Comparison of ENCODE assay signal across 8 mouse cellular contexts in genomic region chr2:26603720-26604671, GRCm38 (mm10). TPM values are rescaled to one million over a fixed set of nuclear protein-coding genes. Genes with fewer than 3 reads are reported as not detected.
A peak's percentile ranks its signal among the peaks of the same experiment; 100 is the strongest.
DNase-seq lines count a peak whose midpoint lies in the region; ATAC-seq lines count a peak whose summit lies in the region.

TSS of gene Agpat2 (minus strand) at chr2:26604417.

- WGBS in forebrain, embryonic 13.5 days, result under 1% methylated on average over 68 of the region's 103 CpGs

- no peaks in the 10 kb centered on the region for H3K9me3 ChIP-seq in forebrain, embryonic 13.5 days (replicated peaks)

- peak; percentile 75 for ATAC-seq in CD4-positive, CD25-positive, alpha-beta regulatory T cell, adult 4 months
- ATAC-seq in forebrain, embryonic 13.5 days, result peak; percentile 80
- ATAC-seq in megakaryocyte, adult 5-6 weeks (ENCODE audit: poor library complexity, severe bottlenecking), result peak; percentile 70

- peak within 1 kb of the TSS; percentile 63 for H3K9ac ChIP-seq in forebrain, embryonic 13.5 days

- peak within 1 kb of the TSS; percentile 76 for H3K4me2 ChIP-seq in forebrain, embryonic 13.5 days

- H3K4me1 ChIP-seq in forebrain, embryonic 13.5 days, result peaks cover 20% of the 10 kb centered on the region

- peak; percentile 95 for DNase-seq in adrenal gland, postnatal 10 days
- peak; percentile 86 for DNase-seq in heart, postnatal 4 days
- peak; percentile 60 to 65 for DNase-seq in layer of hippocampus, postnatal 10 days (ENCODE audit: low spot score in 2 of 2)
- DNase-seq in right cerebral cortex, postnatal 14 days, result peak; percentile 53
- peak; percentile 72 for DNase-seq in yolk sac, embryonic 10.5 days (ENCODE audit: low spot score)

- H3K36me3 ChIP-seq in forebrain, embryonic 13.5 days (ENCODE audit: poor library complexity, severe bottlenecking), result no peaks in the 10 kb centered on the region

- peaks cover 49% of the 10 kb centered on the region for H3K27me3 ChIP-seq in forebrain, embryonic 13.5 days

- peak within 1 kb of the TSS; percentile 54 for H3K4me3 ChIP-seq in forebrain, embryonic 13.5 days

- H3K27ac ChIP-seq in forebrain, embryonic 13.5 days, result no peak within 1 kb of the TSS

RNA-seq across cellular contexts. Expression of gene Agpat2, which starts in this region (rescaled TPM):
- polyA plus RNA-seq in CD4-positive, CD25-positive, alpha-beta regulatory T cell, adult 4 months (2017; shearing (Covaris generic)), result 1 to 10 TPM; 5.8 to 7.7 TPM
- 100 to 1,000 TPM; 333 to 433 TPM for total RNA-seq in adrenal gland, postnatal 10 days (2021)
- polyA plus RNA-seq in forebrain, embryonic 13.5 days (2015; fragmentation: Nextera tagmentation; extraction: Ambion mirVana), result 2.5 and 3.6 TPM in 2 replicates
- total RNA-seq in heart, postnatal 4 days (2021), result 10 to 100 TPM; 23.9 to 25.4 TPM
- total RNA-seq in layer of hippocampus, postnatal 10 days (2021), result 1 to 10 TPM; 2.1 to 2.5 TPM
- total RNA-seq in megakaryocyte, adult 5-6 weeks (2015), result 37.0 and 41.9 TPM in 2 replicates
- total RNA-seq in megakaryocyte, adult 5-6 weeks (2017), result 38.1 and 43.6 TPM in 2 replicates

Comparison
In these comparisons a context has a peak if more than half of its experiments do, and no peak if none do; other contexts are left out.
1. RNA of gene Agpat2 (total RNA-seq): 333 to 433 TPM in adrenal gland, postnatal 10 days; 37.0 to 43.6 TPM in megakaryocyte, adult 5-6 weeks, 23.9 to 25.4 TPM in heart, postnatal 4 days and 2.1 to 2.5 TPM in layer of hippocampus, postnatal 10 days; every median in the first group is over 4 times any median in the second.
2. Peak in every context shown above with its lines, with median percentiles within 50 percentile points of each other: ATAC-seq and DNase-seq.